Mouse (Mus musculus) stomach, postnatal 0 days (tissue): ENCODE measurements around the gene Suclg1. TPM values are rescaled to one million over a fixed set of nuclear protein-coding genes. Genes with fewer than 3 reads are reported as not detected.
A peak's percentile ranks its signal among the peaks of the same experiment; 100 is the strongest.

Experiments used
- ATAC-seq: fragments of 200-750 bp; cut with Nextera tagmentation; 2 replicates; pipeline ENCODE4 v1.8.0; 2017; ENCODE audit not compliant: low FRiP score, low TSS enrichment
- DNase-seq: peaks from one replicate; pipeline ENCODE4 v3.0.0-alpha.2; 2016; ENCODE audit warnings: low spot score
- H3K27ac ChIP-seq: fragments of 300-500 bp; sonication (generic); replicated peaks from 2 replicates; pipeline ENCODE4 v1.5.1; 2014; ENCODE audit warnings: mild to moderate bottlenecking, control low read depth
- H3K27me3 ChIP-seq: fragments of 300-500 bp; sonication (generic); 2 replicates; pipeline ENCODE4 v1.6.1; 2014; ENCODE audit warnings: low read length; ENCODE audit not compliant: control insufficient read depth, insufficient read depth
- H3K36me3 ChIP-seq: fragments of 300-500 bp; sonication (generic); 2 replicates; pipeline ENCODE4 v1.6.1; 2014; ENCODE audit warnings: low read length, mixed read lengths; ENCODE audit not compliant: control insufficient read depth, insufficient read depth
- H3K4me1 ChIP-seq: fragments of 300-500 bp; sonication (generic); replicated peaks from 2 replicates; pipeline ENCODE4 v1.6.1; 2014; ENCODE audit warnings: antibody characterized with exemption; ENCODE audit not compliant: control insufficient read depth, insufficient read depth
- H3K4me2 ChIP-seq: fragments of 300-500 bp; sonication (generic); replicated peaks from 2 replicates; pipeline ENCODE4 v1.6.1; 2014; ENCODE audit warnings: low read depth, mild to moderate bottlenecking, control low read depth, moderate library complexity
- H3K4me3 ChIP-seq: fragments of 300-500 bp; sonication (generic); 2 replicates; pipeline ENCODE4 v1.5.1; 2014; ENCODE audit warnings: low read depth, low read length, control low read depth
- H3K9ac ChIP-seq: fragments of 300-500 bp; sonication (generic); 2 replicates; pipeline ENCODE4 v1.6.1; 2014; ENCODE audit warnings: mild to moderate bottlenecking, low read length, control low read depth, mixed read lengths
- H3K9me3 ChIP-seq: fragments of 300-500 bp; sonication (generic); 2 replicates; pipeline ENCODE4 v1.6.1; 2016; ENCODE audit warnings: low read length; ENCODE audit not compliant: control insufficient read depth
- CTCF ChIP-seq: IDR thresholded peaks from 2 replicates; pipeline ENCODE4 v1.5.1; 2016; ENCODE audit warnings: antibody characterized with exemption, low read depth, mild to moderate bottlenecking, moderate library complexity
- EP300 ChIP-seq: optimal IDR thresholded peaks from 2 replicates; pipeline ENCODE3; 2016; ENCODE audit warnings: antibody characterized with exemption
- WGBS: fragments of 180-500 bp; shearing (Covaris S2); extraction: QIAGEN DNeasy Blood & Tissue Kit; methylation state at CpG from one replicate; pipeline ENCODE4 v1.1.7; 2014; 5-methylcytosine and 5-hydroxymethylcytosine counted together
- polyA plus RNA-seq: library from polyadenylated mRNA; unstranded; fragments of >200 nt; fragmentation: Nextera tagmentation; extraction: Ambion mirVana; gene quantifications from 2 replicates; pipeline ENCODE4 v1.2.1, GENCODE M21; 2015

Suclg1 gene
- polyA plus RNA-seq, 1 experiment from 2014 or later, result 205 TPM

- no peaks in the 10 kb centered on the region for H3K36me3 ChIP-seq
- no peaks in the 10 kb centered on the region for H3K27me3 ChIP-seq
- 23% methylated on average over 4 of the region's 4 CpGs for WGBS
- no peak overlapping the region for H3K4me2 ChIP-seq
- DNase-seq (no peak), ATAC-seq (no peak)
- TF ChIP-seq EP300, result no peak
- TF ChIP-seq CTCF, result no peak
- no peaks in the 10 kb centered on the region for H3K4me1 ChIP-seq
- H3K9ac ChIP-seq, result no peak overlapping the region
- no peak overlapping the region for H3K27ac ChIP-seq
- H3K9me3 ChIP-seq, result no peaks in the 10 kb centered on the region
- no peak overlapping the region for H3K4me3 ChIP-seq
Observed at GRCm38 (mm10) chr6:73228408-73228807, 19.8 kb upstream of the Suclg1 start.

DNA sequence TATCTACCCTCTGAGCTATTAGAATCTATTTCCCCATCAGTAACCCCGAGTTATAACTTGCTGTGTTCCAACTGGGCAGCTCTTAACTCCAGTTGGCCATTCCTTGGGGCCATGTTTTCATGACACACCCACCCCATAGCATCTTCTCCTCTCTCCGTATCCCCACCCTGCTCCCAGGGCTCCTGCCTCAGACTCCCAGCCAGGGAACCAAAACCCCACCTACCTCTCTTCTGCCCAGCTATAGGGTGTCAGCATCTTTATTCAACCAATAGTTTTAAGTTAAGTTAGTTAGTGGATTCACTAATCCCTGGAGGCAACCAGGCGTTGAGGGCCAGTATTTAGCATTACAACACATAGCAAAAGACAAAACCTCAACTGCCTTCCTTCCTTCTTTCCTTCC, 19.3 kb upstream of the Suclg1 start:
- no peak overlapping the region for H3K4me2 ChIP-seq
- H3K9me3 ChIP-seq, result no peaks in the 10 kb centered on the region
- ATAC-seq (no peak), DNase-seq (no peak)
- H3K4me1 ChIP-seq, result no peaks in the 10 kb centered on the region
- 57% methylated on average over 3 of the region's 3 CpGs for WGBS
- H3K36me3 ChIP-seq, result no peaks in the 10 kb centered on the region
- no peaks in the 10 kb centered on the region for H3K27me3 ChIP-seq
- H3K4me3 ChIP-seq, result no peak overlapping the region
- no peak overlapping the region for H3K9ac ChIP-seq
- TF ChIP-seq CTCF, result no peak
- TF ChIP-seq EP300, result no peak
- H3K27ac ChIP-seq, result no peak overlapping the region

GRCm38 (mm10) chr6:73232152-73232584, 16.0 kb upstream of the Suclg1 start:
- DNase-seq (peak; percentile 72), ATAC-seq (peak; percentile 87)
- Histone ChIP-seq H3K4me1 (no peaks in the 10 kb centered on the region), H3K4me3 (no peak overlapping the region), H3K9me3 (no peaks in the 10 kb centered on the region), H3K9ac (no peak overlapping the region), H3K36me3 (no peaks in the 10 kb centered on the region), H3K27me3 (no peaks in the 10 kb centered on the region), H3K27ac (no peak overlapping the region), H3K4me2 (peak overlapping the region; percentile 31)
- TF ChIP-seq CTCF (no peak), EP300 (no peak)
- 50% methylated on average over 12 of the region's 12 CpGs for WGBS

DNA sequence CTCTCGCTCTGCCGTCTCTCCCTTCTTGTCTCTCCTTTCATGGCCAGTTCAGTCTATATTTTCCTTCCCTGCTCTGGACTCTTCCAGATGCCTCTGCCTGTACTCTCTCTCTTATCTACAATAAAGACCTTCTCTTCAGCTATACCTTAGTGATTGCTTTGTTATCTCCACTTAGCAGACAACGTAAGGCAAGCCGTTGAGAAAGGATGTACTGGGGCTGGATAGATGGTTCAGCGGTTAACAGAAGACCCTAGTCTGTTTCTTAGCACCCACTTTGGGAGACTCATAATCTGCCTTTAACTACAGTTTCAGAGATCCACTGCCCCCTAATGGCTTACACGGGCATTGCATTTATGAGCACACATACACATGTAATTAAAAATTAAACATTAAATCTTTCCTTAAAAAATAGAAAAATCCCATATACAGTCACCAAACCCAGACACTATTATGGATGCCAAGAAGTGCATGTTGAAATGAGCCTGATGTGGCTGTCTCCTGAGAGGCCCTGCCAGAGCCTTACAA, 14.9 kb upstream of the Suclg1 start:
- Histone ChIP-seq H3K4me2 (no peak overlapping the region), H3K36me3 (no peaks in the 10 kb centered on the region), H3K27me3 (no peaks in the 10 kb centered on the region), H3K9ac (no peak overlapping the region), H3K4me1 (no peaks in the 10 kb centered on the region), H3K9me3 (no peaks in the 10 kb centered on the region), H3K4me3 (no peak overlapping the region), H3K27ac (no peak overlapping the region)
- WGBS, result 95% methylated on average over 6 of the region's 6 CpGs
- no peak for DNase-seq
- TF ChIP-seq CTCF (peak; percentile 52), EP300 (no peak)
- ATAC-seq, result no peak

GRCm38 (mm10) chr6:73234302-73234900, 13.8 kb upstream of the Suclg1 start:
- DNase-seq (no peak), ATAC-seq (no peak)
- no peaks in the 10 kb centered on the region for H3K36me3 ChIP-seq
- H3K4me2 ChIP-seq, result no peak overlapping the region
- H3K9ac ChIP-seq, result no peak overlapping the region
- no peak overlapping the region for H3K27ac ChIP-seq
- no peaks in the 10 kb centered on the region for H3K4me1 ChIP-seq
- H3K27me3 ChIP-seq, result no peaks in the 10 kb centered on the region
- no peak for TF ChIP-seq CTCF
- TF ChIP-seq EP300, result no peak
- H3K4me3 ChIP-seq, result no peak overlapping the region
- no peaks in the 10 kb centered on the region for H3K9me3 ChIP-seq
- WGBS, result 71% methylated on average over 6 of the region's 6 CpGs

DNA sequence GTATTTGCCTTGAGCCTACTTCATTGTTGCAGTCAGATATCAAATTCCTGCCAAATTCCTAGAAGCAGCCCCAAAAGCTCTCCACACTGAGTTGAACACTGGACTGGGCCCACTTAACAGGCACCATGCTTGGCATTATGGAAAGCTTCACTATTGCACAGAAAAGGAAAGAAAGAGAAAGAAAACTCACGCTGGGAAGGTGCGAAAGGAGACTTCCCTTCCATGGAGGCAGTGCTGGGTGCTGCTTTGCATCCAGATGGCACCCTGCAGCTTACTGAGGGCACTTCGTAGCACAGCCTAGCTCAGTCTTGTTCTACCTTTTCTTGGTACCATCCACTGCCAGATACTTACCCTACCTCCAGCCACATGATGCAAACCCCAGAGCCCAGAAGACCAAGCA, 12.5 kb upstream of the Suclg1 start:
- 83% methylated on average over 3 of the region's 3 CpGs for WGBS
- no peak for TF ChIP-seq CTCF
- no peak for TF ChIP-seq EP300

More for the DNA sequence above, 12.5 kb upstream of the Suclg1 start:
- Histone ChIP-seq H3K9me3 (no peaks in the 10 kb centered on the region), H3K9ac (no peak overlapping the region), H3K4me1 (no peaks in the 10 kb centered on the region), H3K4me2 (no peak overlapping the region), H3K4me3 (no peak overlapping the region), H3K27me3 (no peaks in the 10 kb centered on the region), H3K27ac (no peak overlapping the region), H3K36me3 (no peaks in the 10 kb centered on the region)
- ATAC-seq (no peak), DNase-seq (no peak)
